Mouse (Mus musculus): ENCODE measurements around the gene Phactr1. TPM values are rescaled to one million over a fixed set of nuclear protein-coding genes. Genes with fewer than 3 reads are reported as not detected.

The Phactr1 gene
- 0.72 and 0.96 TPM in 2 replicates for polyA plus RNA-seq (2015; fragmentation: Nextera tagmentation; extraction: Ambion mirVana)

DNA sequence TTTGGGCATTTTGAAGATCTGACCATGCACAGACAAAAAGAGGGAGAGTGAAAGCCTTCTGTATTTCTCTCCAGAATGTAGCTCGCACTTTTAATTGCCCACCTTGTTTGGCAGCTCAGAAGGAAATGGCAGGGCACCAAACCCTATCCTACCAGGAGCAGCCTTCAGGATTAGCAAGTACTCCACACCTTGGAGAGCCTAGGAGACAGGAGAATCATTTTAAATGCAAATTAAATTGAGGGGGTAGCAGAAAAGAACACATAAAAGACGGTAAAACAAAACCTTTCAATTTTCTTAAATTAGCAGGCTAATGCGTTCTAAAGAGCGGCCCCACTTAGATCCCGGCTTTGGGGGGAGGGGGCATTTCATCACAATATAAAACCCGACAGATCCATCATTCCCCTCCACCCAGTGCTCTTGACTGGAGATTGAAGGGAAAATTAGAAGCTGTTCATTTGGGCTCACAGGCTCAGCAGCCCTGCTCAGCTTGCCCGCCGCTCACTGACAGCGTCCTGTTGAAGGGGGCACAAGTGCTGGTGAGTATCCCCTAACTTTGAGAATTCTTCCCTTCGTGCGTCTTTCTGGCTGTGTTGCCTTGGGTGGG lies at the start of gene Phactr1:
Gene Phactr1 (plus strand): TSS at position 233 of the 604 bp plus-strand sequence.
- ATAC-seq, result no peak
- Histone ChIP-seq H3K4me3 (ENCODE audit: low read depth, low read length) (no peak within 1 kb of the TSS), H3K36me3 (replicated peaks; ENCODE audit: insufficient read depth, low read length) (no peaks in the 10 kb centered on the region), H3K9me3 (ENCODE audit: low read length) (no peaks in the 10 kb centered on the region), H3K27me3 (ENCODE audit: insufficient read depth, low read length) (no peaks in the 10 kb centered on the region), H3K9ac (replicated peaks) (no peak within 1 kb of the TSS), H3K4me1 (ENCODE audit: insufficient read depth) (no peaks in the 10 kb centered on the region), H3K27ac (ENCODE audit: low read depth) (no peak within 1 kb of the TSS), H3K4me2 (ENCODE audit: low read depth, low read length) (no peak within 1 kb of the TSS)
- DNase-seq, result no peak
- TF ChIP-seq EP300 (IDR thresholded peaks at IDR 0.05; ENCODE audit: low read depth) (no peak), CTCF (IDR thresholded peaks at IDR 0.05; ENCODE audit: low read depth) (no peak)
- WGBS (ENCODE audit: insufficient replicate concordance), result 31% methylated on average over 11 of the region's 11 CpGs

DNA sequence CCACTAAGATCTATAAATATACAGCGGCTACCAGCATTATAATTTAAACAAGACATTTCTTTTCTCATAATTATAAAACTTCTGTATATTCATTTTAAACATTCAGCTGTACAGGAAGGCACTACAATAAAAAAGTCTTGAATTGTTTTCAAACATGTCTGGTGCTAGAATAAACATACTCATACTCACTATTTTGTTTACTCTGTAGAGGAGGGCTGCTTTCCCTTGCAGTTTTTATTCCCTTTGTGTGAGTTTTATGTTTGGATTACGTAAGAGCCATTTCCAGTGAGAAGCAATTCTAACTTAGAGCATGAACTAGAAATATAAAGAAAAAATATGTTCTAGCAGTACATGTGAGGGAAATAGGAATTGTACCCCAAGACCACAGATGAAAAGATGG lies 45.5 kb upstream of the Phactr1 start:
- Histone ChIP-seq H3K36me3 (replicated peaks; ENCODE audit: insufficient read depth, low read length) (no peaks in the 10 kb centered on the region), H3K4me2 (ENCODE audit: low read depth, low read length) (no peak overlapping the region), H3K27me3 (ENCODE audit: insufficient read depth, low read length) (no peaks in the 10 kb centered on the region), H3K27ac (ENCODE audit: low read depth) (no peak overlapping the region), H3K9me3 (ENCODE audit: low read length) (no peaks in the 10 kb centered on the region), H3K4me3 (ENCODE audit: low read depth, low read length) (no peak overlapping the region), H3K9ac (replicated peaks) (no peak overlapping the region), H3K4me1 (ENCODE audit: insufficient read depth) (no peaks in the 10 kb centered on the region)
- ATAC-seq, result no peak
- TF ChIP-seq CTCF (IDR thresholded peaks at IDR 0.05; ENCODE audit: low read depth) (no peak), EP300 (IDR thresholded peaks at IDR 0.05; ENCODE audit: low read depth) (no peak)
- 71% methylated on average over 2 of the region's 2 CpGs for WGBS (ENCODE audit: insufficient replicate concordance)
- no peak for DNase-seq

DNA sequence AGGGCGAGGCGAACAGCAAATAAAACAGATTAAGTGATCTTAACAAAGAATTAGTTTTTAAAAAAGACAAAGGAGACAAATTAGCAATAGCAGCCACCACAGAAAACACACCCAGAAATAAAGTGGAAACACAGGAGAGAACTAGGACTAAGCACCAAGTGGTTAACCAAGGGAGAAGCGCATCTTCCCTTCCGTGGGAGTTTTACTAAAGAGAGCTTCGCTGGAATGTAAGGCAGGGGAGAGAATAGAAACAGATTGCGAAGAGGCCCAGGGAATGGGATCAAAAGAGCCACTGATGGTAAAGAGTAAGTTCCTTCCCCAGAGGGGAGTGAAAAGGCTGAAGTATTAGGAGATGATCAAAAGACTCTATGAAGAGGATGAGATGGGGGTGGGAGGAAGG lies 30.2 kb upstream of the Phactr1 start:
- WGBS (ENCODE audit: insufficient replicate concordance), result 69% methylated on average over 6 of the region's 6 CpGs
- H3K4me1 ChIP-seq (ENCODE audit: insufficient read depth), result no peaks in the 10 kb centered on the region
- H3K27me3 ChIP-seq (ENCODE audit: insufficient read depth, low read length), result no peaks in the 10 kb centered on the region
- H3K9me3 ChIP-seq (ENCODE audit: low read length), result no peaks in the 10 kb centered on the region
- TF ChIP-seq EP300 (IDR thresholded peaks at IDR 0.05; ENCODE audit: low read depth), result no peak
- H3K4me3 ChIP-seq (ENCODE audit: low read depth, low read length), result no peak overlapping the region
- DNase-seq, result no peak
- H3K27ac ChIP-seq (ENCODE audit: low read depth), result no peak overlapping the region
- H3K9ac ChIP-seq (replicated peaks), result no peak overlapping the region
- no peak overlapping the region for H3K4me2 ChIP-seq (ENCODE audit: low read depth, low read length)
- no peaks in the 10 kb centered on the region for H3K36me3 ChIP-seq (replicated peaks; ENCODE audit: insufficient read depth, low read length)
- no peak for ATAC-seq

DNA sequence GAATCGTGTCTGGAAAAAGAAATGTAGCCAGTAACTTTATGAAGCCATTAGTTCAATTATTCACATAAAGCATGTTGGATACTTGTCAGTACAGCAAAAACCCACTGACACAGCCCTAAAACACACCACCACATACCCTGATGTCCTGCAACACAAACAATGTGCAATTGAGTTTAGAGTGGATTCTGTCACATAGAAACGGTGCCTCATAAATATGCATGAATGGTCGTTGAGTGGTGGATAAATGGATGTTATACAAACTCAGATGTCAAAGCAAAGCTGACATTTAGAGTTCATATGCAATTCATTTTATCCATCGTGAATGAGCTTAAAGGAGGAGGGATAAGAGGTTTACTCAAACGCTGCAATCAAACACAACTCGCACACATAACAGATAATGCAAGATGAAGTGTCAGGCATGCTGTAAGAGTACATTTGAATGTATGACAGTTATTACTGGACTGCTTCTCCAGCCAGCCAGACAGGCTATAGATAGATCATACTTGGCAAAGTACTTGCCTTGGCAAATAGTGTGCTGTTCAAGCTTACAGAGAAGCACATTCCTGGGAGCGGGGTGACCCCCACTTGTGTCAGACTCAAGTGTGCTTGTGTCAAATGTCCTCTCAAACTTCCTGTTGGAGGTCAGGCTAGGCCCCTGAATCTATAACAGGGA lies 23.6 kb upstream of the Phactr1 start:
- H3K27me3 ChIP-seq (ENCODE audit: insufficient read depth, low read length), result no peaks in the 10 kb centered on the region
- no peaks in the 10 kb centered on the region for H3K36me3 ChIP-seq (replicated peaks; ENCODE audit: insufficient read depth, low read length)
- DNase-seq (no peak), ATAC-seq (no peak)
- no peak overlapping the region for H3K4me3 ChIP-seq (ENCODE audit: low read depth, low read length)
- H3K9ac ChIP-seq (replicated peaks), result no peak overlapping the region
- no peak for TF ChIP-seq CTCF (IDR thresholded peaks at IDR 0.05; ENCODE audit: low read depth)
- no peak for TF ChIP-seq EP300 (IDR thresholded peaks at IDR 0.05; ENCODE audit: low read depth)
- no peak overlapping the region for H3K4me2 ChIP-seq (ENCODE audit: low read depth, low read length)
- H3K27ac ChIP-seq (ENCODE audit: low read depth), result no peak overlapping the region
- H3K4me1 ChIP-seq (ENCODE audit: insufficient read depth), result no peaks in the 10 kb centered on the region
- no peaks in the 10 kb centered on the region for H3K9me3 ChIP-seq (ENCODE audit: low read length)
- 74% methylated on average over 7 of the region's 7 CpGs for WGBS (ENCODE audit: insufficient replicate concordance)

DNA sequence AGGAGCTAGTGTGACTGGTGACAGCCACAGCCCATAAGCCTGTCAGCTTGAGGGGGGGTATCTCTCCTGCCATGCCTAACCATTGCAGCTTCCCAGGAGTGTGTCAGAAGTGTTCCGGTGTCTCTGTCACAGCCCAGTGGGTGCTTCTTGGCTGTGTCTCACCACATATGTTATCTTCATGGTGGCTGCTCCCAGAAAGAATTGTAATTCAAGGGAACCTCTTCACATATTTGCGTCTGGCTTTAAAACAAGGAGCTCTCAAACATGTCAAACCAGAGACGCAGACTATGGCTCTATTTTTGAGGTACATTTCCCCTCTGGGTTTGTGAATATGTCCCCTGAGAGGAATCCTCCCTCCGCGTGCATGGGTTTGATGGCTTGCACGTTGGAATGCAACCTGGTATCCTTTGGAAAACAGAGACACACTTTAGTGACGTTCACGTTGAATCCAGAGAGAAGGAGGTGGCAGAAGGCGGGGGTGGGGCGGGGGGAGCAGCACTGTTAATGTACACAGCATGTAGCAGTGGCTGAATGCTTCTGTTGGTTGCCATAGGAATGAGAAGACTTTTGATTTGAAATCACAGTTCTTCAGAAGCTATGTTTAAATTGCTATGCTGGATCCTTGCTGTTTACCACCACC lies 8.7 kb upstream of the Phactr1 start:
- Histone ChIP-seq H3K4me2 (ENCODE audit: low read depth, low read length) (no peak overlapping the region), H3K4me3 (ENCODE audit: low read depth, low read length) (no peak overlapping the region), H3K9me3 (ENCODE audit: low read length) (no peaks in the 10 kb centered on the region), H3K27me3 (ENCODE audit: insufficient read depth, low read length) (no peaks in the 10 kb centered on the region), H3K9ac (replicated peaks) (no peak overlapping the region), H3K27ac (ENCODE audit: low read depth) (no peak overlapping the region), H3K4me1 (ENCODE audit: insufficient read depth) (no peaks in the 10 kb centered on the region), H3K36me3 (replicated peaks; ENCODE audit: insufficient read depth, low read length) (no peaks in the 10 kb centered on the region)
- DNase-seq (no peak), ATAC-seq (no peak)
- 64% methylated on average over 10 of the region's 10 CpGs for WGBS (ENCODE audit: insufficient replicate concordance)
- no peak for TF ChIP-seq EP300 (IDR thresholded peaks at IDR 0.05; ENCODE audit: low read depth)
- no peak for TF ChIP-seq CTCF (IDR thresholded peaks at IDR 0.05; ENCODE audit: low read depth)

DNA sequence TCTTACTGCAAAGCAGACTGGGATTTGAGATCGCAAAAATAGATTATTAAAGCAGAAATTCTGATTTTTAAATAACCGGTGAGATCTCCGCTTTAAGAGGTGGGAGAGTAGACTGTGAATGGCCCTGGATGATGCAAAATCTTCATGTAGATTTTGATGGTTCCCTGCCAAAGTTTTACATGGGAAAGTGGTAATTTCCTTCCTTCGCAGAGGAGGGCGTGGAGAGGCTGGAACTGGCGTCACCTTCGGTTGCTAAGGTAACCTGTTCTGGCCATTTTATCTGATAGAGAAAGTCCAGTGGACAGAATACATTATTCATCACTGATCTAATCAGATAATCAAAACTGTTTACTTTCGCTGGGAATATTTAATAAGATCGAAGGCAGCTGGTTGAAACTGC lies 876 bp downstream of the Phactr1 start:
- WGBS (ENCODE audit: insufficient replicate concordance), result 77% methylated on average over 9 of the region's 9 CpGs
- no peak for ATAC-seq

More for the DNA sequence above, 876 bp downstream of the Phactr1 start:
- Histone ChIP-seq H3K27ac (ENCODE audit: low read depth) (no peak overlapping the region), H3K4me2 (ENCODE audit: low read depth, low read length) (no peak overlapping the region), H3K27me3 (ENCODE audit: insufficient read depth, low read length) (no peaks in the 10 kb centered on the region), H3K36me3 (replicated peaks; ENCODE audit: insufficient read depth, low read length) (no peaks in the 10 kb centered on the region), H3K4me1 (ENCODE audit: insufficient read depth) (no peaks in the 10 kb centered on the region), H3K4me3 (ENCODE audit: low read depth, low read length) (no peak overlapping the region), H3K9ac (replicated peaks) (no peak overlapping the region), H3K9me3 (ENCODE audit: low read length) (no peaks in the 10 kb centered on the region)
- DNase-seq, result no peak
- no peak for TF ChIP-seq CTCF (IDR thresholded peaks at IDR 0.05; ENCODE audit: low read depth)
- TF ChIP-seq EP300 (IDR thresholded peaks at IDR 0.05; ENCODE audit: low read depth), result no peak
